ENCODE assay signal across 8 mouse cellular contexts in genomic region chr8:117198141-117198935, GRCm38 (mm10). TPM values are rescaled to one million over a fixed set of nuclear protein-coding genes. Genes with fewer than 3 reads are reported as not detected.
DNase-seq lines count a peak whose midpoint lies in the region; ATAC-seq and TF ChIP-seq lines count a peak whose summit lies in the region.

No protein-coding gene starts in this region.

- no peak for TF ChIP-seq POLR2A in kidney, adult 2 months (IDR thresholded peaks at IDR 0.05; ENCODE audit: low read depth, low read length)

- no peaks in the 10 kb centered on the region for H3K9me3 ChIP-seq in limb, embryonic 10.5 days (replicated peaks)
- no peaks in the 10 kb centered on the region for H3K9me3 ChIP-seq in midbrain, embryonic 12.5 days

- no peaks in the 10 kb centered on the region for H3K36me3 ChIP-seq in kidney, adult 2 months (ENCODE audit: control insufficient read depth, insufficient read depth, low read length)
- peaks cover 58% of the 10 kb centered on the region for H3K36me3 ChIP-seq in limb, embryonic 10.5 days
- H3K36me3 ChIP-seq in midbrain, embryonic 12.5 days: peaks cover 56% of the 10 kb centered on the region

- no peaks in the 10 kb centered on the region for H3K4me1 ChIP-seq in kidney, adult 2 months (ENCODE audit: control insufficient read depth, insufficient read depth, low read length)
- H3K4me1 ChIP-seq in limb, embryonic 10.5 days: peaks cover 40% of the 10 kb centered on the region
- no peaks in the 10 kb centered on the region; the same call in 1 of the 2 replicates for H3K4me1 ChIP-seq in midbrain, embryonic 12.5 days

- ATAC-seq in midbrain, embryonic 12.5 days (ENCODE audit: low FRiP score, low read depth): peak; percentile 65

- no peaks in the 10 kb centered on the region for H3K27me3 ChIP-seq in kidney, adult 2 months (replicated peaks; ENCODE audit: control insufficient read depth, insufficient read depth, low read length)
- H3K27me3 ChIP-seq in limb, embryonic 10.5 days (ENCODE audit: low read depth, poor library complexity, severe bottlenecking): no peaks in the 10 kb centered on the region
- no peaks in the 10 kb centered on the region for H3K27me3 ChIP-seq in midbrain, embryonic 12.5 days

- H3K4me2 ChIP-seq in midbrain, embryonic 12.5 days (replicated peaks): no peak overlapping the region

- TF ChIP-seq CTCF in kidney, adult 2 months (conservative IDR thresholded peaks at IDR 0.05; ENCODE audit: insufficient read depth, insufficient read length, low read depth, low read length): peak; percentile 68

- no peak overlapping the region for H3K27ac ChIP-seq in kidney, adult 2 months (ENCODE audit: insufficient read depth, low read depth, low read length)
- H3K27ac ChIP-seq in limb, embryonic 10.5 days: peak overlapping the region; percentile 44
- H3K27ac ChIP-seq in midbrain, embryonic 12.5 days (replicated peaks): peak overlapping the region; percentile 36; the same call in 1 of the 2 replicates

- no peak overlapping the region for H3K4me3 ChIP-seq in kidney, adult 2 months (ENCODE audit: insufficient read depth, low read depth, low read length)
- no peak overlapping the region for H3K4me3 ChIP-seq in limb, embryonic 10.5 days
- H3K4me3 ChIP-seq in midbrain, embryonic 12.5 days: no peak overlapping the region

- no peak overlapping the region for H3K9ac ChIP-seq in midbrain, embryonic 12.5 days (replicated peaks)

- 48% methylated on average over 20 of the region's 20 CpGs for WGBS in kidney, adult 2 months
- WGBS in limb, embryonic 10.5 days: 60% methylated on average over 20 of the region's 20 CpGs
- 65% methylated on average over 20 of the region's 20 CpGs for WGBS in midbrain, embryonic 12.5 days

- DNase-seq in cerebellum, postnatal 14 days: peak; percentile 23 to 33
- no peak for DNase-seq in cerebellum, adult 9-11 months
- DNase-seq in embryo, embryonic 9.5 days (ENCODE audit: extremely low spot score): peak; percentile 24
- peak; percentile 81 for DNase-seq in heart, adult 8-10 months (ENCODE audit: low spot score)
- peak; percentile 78 for DNase-seq in kidney, adult 2 months
- no peak for DNase-seq in limb, embryonic 10.5 days (ENCODE audit: low spot score)
- peak; percentile 58 to 66 for DNase-seq in spleen, adult 18-20 months

RNA-seq across cellular contexts. Expression of gene Gan, which starts 40.4 kb away (rescaled TPM):
- total RNA-seq in heart, adult 8-10 months (2022): 1 to 10 TPM; 4.3 to 5.2 (median 4.8) TPM
- 3.1 and 3.4 TPM in 2 replicates for polyA plus RNA-seq in kidney, adult 2 months (2012; rRNA removed)
- polyA plus RNA-seq in limb, embryonic 10.5 days (2016; fragmentation: Nextera tagmentation; extraction: Ambion mirVana): 2.2 and 2.7 TPM in 2 replicates
- polyA plus RNA-seq in midbrain, embryonic 12.5 days (2016; fragmentation: Nextera tagmentation; extraction: Ambion mirVana): 2.6 and 3.2 TPM in 2 replicates

RNA-seq across cellular contexts. Expression of gene Cmip, which starts 58.5 kb away (rescaled TPM):
- 10 to 100 TPM; 14.4 to 20.4 (median 16.3) TPM for total RNA-seq in heart, adult 8-10 months (2022)
- polyA plus RNA-seq in kidney, adult 2 months (2012; rRNA removed): 104 and 112 TPM in 2 replicates
- 7.6 and 8.2 TPM in 2 replicates for polyA plus RNA-seq in limb, embryonic 10.5 days (2016; fragmentation: Nextera tagmentation; extraction: Ambion mirVana)
- polyA plus RNA-seq in midbrain, embryonic 12.5 days (2016; fragmentation: Nextera tagmentation; extraction: Ambion mirVana): 30.0 and 33.0 TPM in 2 replicates

Comparison
In these comparisons a context has a peak if more than half of its experiments do, and no peak if none do; other contexts are left out.
1. DNase-seq: peak in cerebellum, postnatal 14 days (2 of 2), embryo, embryonic 9.5 days (single experiment), heart, adult 8-10 months (single experiment), kidney, adult 2 months (single experiment) and spleen, adult 18-20 months (2 of 2); none in cerebellum, adult 9-11 months (single experiment) and limb, embryonic 10.5 days (single experiment).